Mouse (Mus musculus) liver, embryonic 14.5 days (tissue): Measurements from ENCODE around the gene Akt1. TPM values are rescaled to one million over a fixed set of nuclear protein-coding genes. Genes with fewer than 3 reads are reported as not detected.

Source experiments
- ATAC-seq: fragments of 200-750 bp; cut with Nextera tagmentation; 2 replicates; pipeline ENCODE4 v1.8.0; 2017; ENCODE audit warnings: moderate number of reproducible peaks, mild to moderate bottlenecking, moderate library complexity; ENCODE audit not compliant: insufficient read depth
- DNase-seq, 3 experiments: peaks; one replicate each; pipeline ENCODE4 v3.0.0-alpha.2; 2012 to 2013; ENCODE audit warnings: low read depth in 3 of 3, low spot score in 3 of 3
- H3K27ac ChIP-seq: fragments of 300-500 bp; sonication (generic); 2 replicates; pipeline ENCODE4 v1.5.1; 2014; ENCODE audit warnings: moderate library complexity, mild to moderate bottlenecking, control low read depth, inconsistent platforms
- H3K27me3 ChIP-seq: fragments of 300-500 bp; sonication (generic); 2 replicates; pipeline ENCODE4 v1.6.1; 2014; ENCODE audit warnings: mild to moderate bottlenecking, low read length, moderate library complexity; ENCODE audit not compliant: control insufficient read depth, insufficient read depth
- H3K36me3 ChIP-seq: fragments of 300-500 bp; sonication (generic); replicated peaks from 2 replicates; pipeline ENCODE4 v1.6.1; 2014; ENCODE audit warnings: low read depth; ENCODE audit not compliant: control insufficient read depth, insufficient read depth
- H3K4me1 ChIP-seq, 2 experiments: fragments of 200-500 bp in 1 of 2; fragments of 300-500 bp in 1 of 2; sonication (generic) in 1 of 2; replicated peaks; 2 replicates each; pipeline ENCODE4 v1.6.1; 2012 to 2014; ENCODE audit warnings: antibody characterized with exemption in 1 of 2, inconsistent platforms in 1 of 2, low read length in 1 of 2; ENCODE audit not compliant: control insufficient read depth in 2 of 2, insufficient read depth in 2 of 2
- H3K4me2 ChIP-seq: fragments of 300-500 bp; sonication (generic); 2 replicates; pipeline ENCODE4 v1.6.1; 2014; ENCODE audit warnings: low read depth, mild to moderate bottlenecking, control low read depth, moderate library complexity
- H3K4me3 ChIP-seq, 2 experiments: fragments of 200-500 bp in 1 of 2; fragments of 300-500 bp in 1 of 2; sonication (generic) in 1 of 2; 2 replicates each; pipeline ENCODE4 v1.5.1; 2012 to 2014; ENCODE audit warnings: low read depth in 2 of 2, low read length in 2 of 2, mild to moderate bottlenecking in 2 of 2, control low read depth in 1 of 2, inconsistent platforms in 1 of 2, moderate library complexity in 1 of 2; ENCODE audit not compliant: insufficient read depth in 1 of 2
- H3K9ac ChIP-seq: fragments of 300-500 bp; sonication (generic); replicated peaks from 2 replicates; pipeline ENCODE4 v1.6.1; 2014; ENCODE audit warnings: mild to moderate bottlenecking, control low read depth, moderate library complexity
- H3K9me3 ChIP-seq: fragments of 300-500 bp; sonication (generic); 2 replicates; pipeline ENCODE4 v1.6.1; 2016; ENCODE audit warnings: low read length, mixed read lengths; ENCODE audit not compliant: control insufficient read depth
- CTCF ChIP-seq: IDR thresholded peaks from 2 replicates; pipeline ENCODE4 v1.5.1; 2016; ENCODE audit warnings: antibody characterized with exemption, low read depth, control low read depth
- EP300 ChIP-seq: IDR thresholded peaks from 2 replicates; pipeline ENCODE4 v1.6.1; 2016; ENCODE audit warnings: antibody characterized with exemption, low read depth
- WGBS: fragments of 180-500 bp; shearing (Covaris S2); extraction: QIAGEN DNeasy Blood & Tissue Kit; methylation state at CpG from one replicate; pipeline ENCODE4 v1.1.7; 2014; ENCODE audit not compliant: insufficient replicate concordance; 5-methylcytosine and 5-hydroxymethylcytosine counted together
- microRNA-seq: library from miRNA; unstranded; fragments of <30 nt; microRNA quantifications from one replicate; pipeline ENCODE4, GENCODE M21; 2016
- polyA plus RNA-seq, 2 experiments: library from polyadenylated mRNA; depleted of rRNA in 1 of 2; stranded (reverse) in 1 of 2; unstranded in 1 of 2; fragments of >200 nt; fragmentation: Nextera tagmentation in 1 of 2; extraction: Ambion mirVana in 1 of 2; gene quantifications; 2 replicates each; pipeline versions ENCODE4 v1.2.1 to v1.2.3; 2012 to 2014

Gene Akt1
- polyA plus RNA-seq, 2 experiments: 9.9 to 41.2 TPM

GRCm38 (mm10) chr12:112604022-112604421 lies 70.7 kb downstream of the Akt1 start:
- DNase-seq (no peak), ATAC-seq (no peak)
- no peak overlapping the region for H3K9ac ChIP-seq
- no peak overlapping the region for H3K4me2 ChIP-seq
- no peaks in the 10 kb centered on the region for H3K9me3 ChIP-seq
- no peak overlapping the region for H3K27ac ChIP-seq
- peaks cover under 1 to 11% of the 10 kb centered on the region in 2 experiments; a peak in 3 of 4 replicates for H3K4me1 ChIP-seq
- TF ChIP-seq EP300: no peak
- no peak for TF ChIP-seq CTCF
- no peaks in the 10 kb centered on the region for H3K36me3 ChIP-seq
- no peak overlapping the region for H3K4me3 ChIP-seq
- 74% methylated on average over 5 of the region's 5 CpGs for WGBS
- no peaks in the 10 kb centered on the region for H3K27me3 ChIP-seq

Small RNA genes within 50 kb of the gene (microRNA-seq; reads per million reads assigned to microRNA genes)
- not detected for gene Mir6939

Other genes with a start within 250 kb of the Akt1 start
- gene A530016L24Rik, start 185.4 kb downstream of the Akt1 start, polyA plus RNA-seq (2012; rRNA removed): 0.02 and 0.04 TPM in 2 replicates
- 0.06 and 0.09 TPM in 2 replicates for gene A530016L24Rik, start 185.4 kb downstream of the Akt1 start, polyA plus RNA-seq (2014; fragmentation: Nextera tagmentation; extraction: Ambion mirVana)
- gene Tmem179, start 158.1 kb downstream of the Akt1 start, polyA plus RNA-seq (2012; rRNA removed): 0.02 and 0.09 TPM in 2 replicates
- gene Tmem179, start 158.1 kb downstream of the Akt1 start, polyA plus RNA-seq (2014; fragmentation: Nextera tagmentation; extraction: Ambion mirVana): 0.05 and 0.08 TPM in 2 replicates
- gene Inf2, start 86.1 kb downstream of the Akt1 start, polyA plus RNA-seq (2012; rRNA removed): 4.8 and 6.2 TPM in 2 replicates
- 2.0 and 2.1 TPM in 2 replicates for gene Inf2, start 86.1 kb downstream of the Akt1 start, polyA plus RNA-seq (2014; fragmentation: Nextera tagmentation; extraction: Ambion mirVana)
- gene Adssl1, start 54.8 kb downstream of the Akt1 start, polyA plus RNA-seq (2012; rRNA removed): 3.7 and 5.4 TPM in 2 replicates
- gene Adssl1, start 54.8 kb downstream of the Akt1 start, polyA plus RNA-seq (2014; fragmentation: Nextera tagmentation; extraction: Ambion mirVana): 7.6 and 8.5 TPM in 2 replicates
- 64.0 and 70.6 TPM in 2 replicates for gene Siva1, start 30.2 kb downstream of the Akt1 start, polyA plus RNA-seq (2012; rRNA removed)
- 157 and 165 TPM in 2 replicates for gene Siva1, start 30.2 kb downstream of the Akt1 start, polyA plus RNA-seq (2014; fragmentation: Nextera tagmentation; extraction: Ambion mirVana)
- gene Zbtb42, start 3.9 kb upstream of the Akt1 start, polyA plus RNA-seq (2012; rRNA removed): 0.69 and 0.74 TPM in 2 replicates
- 0.64 and 1.1 TPM in 2 replicates for gene Zbtb42, start 3.9 kb upstream of the Akt1 start, polyA plus RNA-seq (2014; fragmentation: Nextera tagmentation; extraction: Ambion mirVana)
- gene Cep170b, start 45.6 kb upstream of the Akt1 start, polyA plus RNA-seq (2012; rRNA removed): 3.4 and 4.2 TPM in 2 replicates
- gene Cep170b, start 45.6 kb upstream of the Akt1 start, polyA plus RNA-seq (2014; fragmentation: Nextera tagmentation; extraction: Ambion mirVana): 1.9 and 2.6 TPM in 2 replicates
- gene Pld4, start 85.8 kb upstream of the Akt1 start, polyA plus RNA-seq (2012; rRNA removed): 13.3 and 14.3 TPM in 2 replicates
- 12.5 and 14.7 TPM in 2 replicates for gene Pld4, start 85.8 kb upstream of the Akt1 start, polyA plus RNA-seq (2014; fragmentation: Nextera tagmentation; extraction: Ambion mirVana)
- 0.06 and 0.10 TPM in 2 replicates for gene Ahnak2, start 127.8 kb upstream of the Akt1 start, polyA plus RNA-seq (2012; rRNA removed)
- 0.13 and 0.14 TPM in 2 replicates for gene Ahnak2, start 127.8 kb upstream of the Akt1 start, polyA plus RNA-seq (2014; fragmentation: Nextera tagmentation; extraction: Ambion mirVana)
- 0.15 and 0.21 TPM in 2 replicates for gene Clba1, start 134.1 kb upstream of the Akt1 start, polyA plus RNA-seq (2012; rRNA removed)
- 0.25 and 0.40 TPM in 2 replicates for gene Clba1, start 134.1 kb upstream of the Akt1 start, polyA plus RNA-seq (2014; fragmentation: Nextera tagmentation; extraction: Ambion mirVana)
- 34.1 and 39.9 TPM in 2 replicates for gene Cdca4, start 154.5 kb upstream of the Akt1 start, polyA plus RNA-seq (2012; rRNA removed)
- gene Cdca4, start 154.5 kb upstream of the Akt1 start, polyA plus RNA-seq (2014; fragmentation: Nextera tagmentation; extraction: Ambion mirVana): 61.3 and 66.9 TPM in 2 replicates
- 0.30 and 0.51 TPM in 2 replicates for gene Gpr132, start 193.3 kb upstream of the Akt1 start, polyA plus RNA-seq (2012; rRNA removed)
- gene Gpr132, start 193.3 kb upstream of the Akt1 start, polyA plus RNA-seq (2014; fragmentation: Nextera tagmentation; extraction: Ambion mirVana): 0.16 and 0.27 TPM in 2 replicates